Mouse (Mus musculus): ENCODE data around the gene Wars2. TPM values are rescaled to one million over a fixed set of nuclear protein-coding genes. Genes with fewer than 3 reads are reported as not detected.

Wars2 gene
- polyA plus RNA-seq, 1 experiment from 2014 or later, result 8.3 TPM

DNA sequence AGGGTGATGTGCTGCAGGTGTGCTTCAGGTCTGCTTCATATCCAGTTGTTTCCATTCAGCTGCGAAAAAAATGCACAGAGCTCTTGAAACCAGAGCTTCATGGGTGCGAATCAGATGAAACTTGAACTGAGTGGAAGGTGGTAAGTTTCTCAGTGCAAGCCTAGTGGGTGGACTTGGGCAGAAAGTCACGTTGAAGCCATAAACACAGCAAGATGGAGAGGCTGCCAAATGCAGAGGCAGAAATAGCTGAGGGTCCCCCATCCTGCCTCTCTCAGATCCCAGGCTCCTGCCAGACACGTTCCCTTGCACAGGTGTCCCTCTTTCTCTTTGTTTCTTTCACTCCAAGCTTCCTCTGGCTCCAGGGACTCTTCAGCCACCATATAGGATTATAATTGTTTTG is 140.6 kb downstream of the Wars2 start:
- H3K27me3 ChIP-seq, result no peaks in the 10 kb centered on the region
- no peak overlapping the region for H3K27ac ChIP-seq
- no peak overlapping the region for H3K9ac ChIP-seq (replicated peaks)
- 48% methylated on average over 4 of the region's 4 CpGs for WGBS
- peaks cover 43% of the 10 kb centered on the region for H3K4me1 ChIP-seq (replicated peaks)
- H3K4me2 ChIP-seq, result no peak overlapping the region
- H3K4me3 ChIP-seq (replicated peaks), result no peak overlapping the region
- H3K9me3 ChIP-seq, result no peaks in the 10 kb centered on the region
- no peak for ATAC-seq (ENCODE audit: insufficient number of reproducible peaks, insufficient read depth, low FRiP score, low TSS enrichment, low read depth)
- peaks cover 56% of the 10 kb centered on the region for H3K36me3 ChIP-seq

DNA sequence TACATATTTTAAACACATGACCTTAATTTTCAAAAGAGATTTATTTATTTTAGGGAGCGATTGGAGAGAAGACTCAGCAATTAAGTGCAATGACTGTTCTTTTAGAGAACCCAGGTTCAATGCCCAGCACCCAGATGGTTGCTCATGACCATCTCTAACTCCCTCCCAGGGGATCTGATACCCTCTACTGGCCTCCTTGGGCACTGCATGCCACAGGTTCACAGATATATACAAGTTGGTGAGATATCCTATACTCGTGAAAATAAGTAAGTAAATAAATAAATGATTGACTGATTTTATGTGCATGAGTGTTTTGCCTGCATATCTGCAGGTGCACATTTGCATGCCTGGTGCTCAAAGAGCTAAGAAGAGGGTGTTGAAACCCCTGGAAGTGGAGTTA is 147.4 kb downstream of the Wars2 start:
- Histone ChIP-seq H3K27ac (no peak overlapping the region), H3K9me3 (no peaks in the 10 kb centered on the region), H3K4me3 (replicated peaks) (no peak overlapping the region), H3K9ac (replicated peaks) (no peak overlapping the region), H3K36me3 (peaks cover 26% of the 10 kb centered on the region), H3K4me2 (no peak overlapping the region), H3K27me3 (no peaks in the 10 kb centered on the region), H3K4me1 (replicated peaks) (peaks cover 37% of the 10 kb centered on the region)
- 58% methylated on average over 2 of the region's 2 CpGs for WGBS
- ATAC-seq (ENCODE audit: insufficient number of reproducible peaks, insufficient read depth, low FRiP score, low TSS enrichment, low read depth), result no peak

Small RNA genes lying within 50 kb of the gene (microRNA-seq; reads per million reads assigned to microRNA genes)
- not detected for gene Mir6481

Other genes starting within 250 kb of the Wars2 start
- gene Hao2, start 247.8 kb upstream of the Wars2 start, polyA plus RNA-seq (2016; fragmentation: Nextera tagmentation; extraction: Ambion mirVana), result not detected in 2 replicates
- 26.5 and 32.6 TPM in 2 replicates for gene Tbx15, start 99.3 kb downstream of the Wars2 start, polyA plus RNA-seq (2016; fragmentation: Nextera tagmentation; extraction: Ambion mirVana)